Mouse (Mus musculus) embryonic facial prominence, embryonic 13.5 days (tissue): ENCODE data around the gene Egr4. TPM values are rescaled to one million over a fixed set of nuclear protein-coding genes. Genes with fewer than 3 reads are reported as not detected.

Source experiments
- ATAC-seq: fragments of 200-750 bp; cut with Nextera tagmentation; 2 replicates; pipeline ENCODE4 v1.8.0; 2017; ENCODE audit warnings: low read depth; ENCODE audit not compliant: insufficient number of reproducible peaks, insufficient read depth, low FRiP score, low TSS enrichment
- H3K27ac ChIP-seq: fragments of 300-500 bp; sonication (generic); 2 replicates; pipeline ENCODE4 v1.5.1; 2015; ENCODE audit warnings: moderate library complexity, mild to moderate bottlenecking, inconsistent platforms
- H3K27me3 ChIP-seq: fragments of 300-500 bp; sonication (generic); 2 replicates; pipeline ENCODE4 v1.6.1; 2015; ENCODE audit warnings: mild to moderate bottlenecking, inconsistent platforms
- H3K36me3 ChIP-seq: fragments of 300-500 bp; sonication (generic); 2 replicates; pipeline ENCODE4 v1.6.1; 2015; ENCODE audit warnings: mild to moderate bottlenecking, inconsistent platforms
- H3K4me1 ChIP-seq: fragments of 300-500 bp; sonication (generic); 2 replicates; pipeline ENCODE4 v1.6.1; 2015; ENCODE audit warnings: inconsistent platforms
- H3K4me2 ChIP-seq: fragments of 300-500 bp; sonication (generic); 2 replicates; pipeline ENCODE4 v1.6.1; 2015; ENCODE audit warnings: moderate library complexity, mild to moderate bottlenecking, inconsistent platforms
- H3K4me3 ChIP-seq: fragments of 300-500 bp; sonication (generic); 2 replicates; pipeline ENCODE4 v1.5.1; 2015; ENCODE audit warnings: mild to moderate bottlenecking, inconsistent platforms
- H3K9ac ChIP-seq: fragments of 300-500 bp; sonication (generic); 2 replicates; pipeline ENCODE4 v1.6.1; 2015; ENCODE audit warnings: mild to moderate bottlenecking, inconsistent platforms
- H3K9me3 ChIP-seq: fragments of 300-500 bp; sonication (generic); 2 replicates; pipeline ENCODE4 v1.6.1; 2016; ENCODE audit warnings: inconsistent platforms
- WGBS: fragments of 180-500 bp; shearing (Covaris S2); methylation state at CpG from one replicate; pipeline ENCODE4 v1.1.7; 2015; ENCODE audit warnings: mixed read lengths; 5-methylcytosine and 5-hydroxymethylcytosine counted together
- polyA plus RNA-seq: library from polyadenylated mRNA; unstranded; fragments of >200 nt; fragmentation: Nextera tagmentation; extraction: Ambion mirVana; gene quantifications from 2 replicates; pipeline ENCODE4 v1.2.1, GENCODE M21; 2015

Gene Egr4
- polyA plus RNA-seq, 1 experiment from 2014 or later, result not detected

- H3K9ac ChIP-seq, result no peak overlapping the region
- no peaks in the 10 kb centered on the region for H3K36me3 ChIP-seq
- H3K27ac ChIP-seq, result no peak overlapping the region
- H3K4me2 ChIP-seq, result peak overlapping the region; percentile 87
- H3K27me3 ChIP-seq, result peaks cover 93% of the 10 kb centered on the region
- WGBS, result under 1% methylated on average over 87 of the region's 88 CpGs
- H3K9me3 ChIP-seq, result no peaks in the 10 kb centered on the region
- peaks cover 30% of the 10 kb centered on the region for H3K4me1 ChIP-seq
- ATAC-seq, result no peak; the same call in 1 of the 2 replicates
- H3K4me3 ChIP-seq, result peak overlapping the region; percentile 50
Observed at GRCm38 (mm10) chr6:85511286-85512055, 1.9 kb downstream of the Egr4 start.

GRCm38 (mm10) chr6:85510476-85510875 lies 2.9 kb downstream of the Egr4 start:
- Histone ChIP-seq H3K36me3 (no peaks in the 10 kb centered on the region), H3K9ac (no peak overlapping the region), H3K4me1 (peaks cover 30% of the 10 kb centered on the region), H3K4me2 (no peak overlapping the region), H3K4me3 (no peak overlapping the region), H3K27ac (no peak overlapping the region), H3K27me3 (peaks cover 93% of the 10 kb centered on the region), H3K9me3 (no peaks in the 10 kb centered on the region)
- WGBS, result 2% methylated on average over 6 of the region's 6 CpGs
- no peak for ATAC-seq

GRCm38 (mm10) chr6:85508602-85509001 lies 4.8 kb downstream of the Egr4 start:
- no peak for ATAC-seq
- no peak overlapping the region for H3K4me2 ChIP-seq
- H3K27me3 ChIP-seq, result peaks cover 93% of the 10 kb centered on the region
- WGBS, result 41% methylated on average over 5 of the region's 5 CpGs
- no peaks in the 10 kb centered on the region for H3K36me3 ChIP-seq
- H3K9me3 ChIP-seq, result no peaks in the 10 kb centered on the region
- H3K4me1 ChIP-seq, result peaks cover 26% of the 10 kb centered on the region
- H3K4me3 ChIP-seq, result no peak overlapping the region
- H3K27ac ChIP-seq, result no peak overlapping the region
- no peak overlapping the region for H3K9ac ChIP-seq

- H3K27me3 ChIP-seq, result peaks cover 77% of the 10 kb centered on the region
- ATAC-seq, result no peak
- H3K9ac ChIP-seq, result no peak overlapping the region
- peaks cover 15% of the 10 kb centered on the region for H3K4me1 ChIP-seq
- H3K9me3 ChIP-seq, result no peaks in the 10 kb centered on the region
- no peak overlapping the region for H3K4me2 ChIP-seq
- 75% methylated on average over 2 of the region's 2 CpGs for WGBS
- H3K27ac ChIP-seq, result no peak overlapping the region
- no peaks in the 10 kb centered on the region for H3K36me3 ChIP-seq
- no peak overlapping the region for H3K4me3 ChIP-seq
Observed at GRCm38 (mm10) chr6:85504908-85505307, 8.5 kb downstream of the Egr4 start.

- H3K4me1 ChIP-seq, result peaks cover 15% of the 10 kb centered on the region
- H3K27me3 ChIP-seq, result peaks cover 59% of the 10 kb centered on the region
- H3K4me2 ChIP-seq, result peak within 1 kb of the TSS; percentile 97
- 3% methylated on average over 16 of the region's 22 CpGs for WGBS
- no peaks in the 10 kb centered on the region for H3K9me3 ChIP-seq
- peak within 1 kb of the TSS; percentile 75 for H3K9ac ChIP-seq
- H3K4me3 ChIP-seq, result peak within 1 kb of the TSS; percentile 62
- no peak within 1 kb of the TSS for H3K27ac ChIP-seq
- H3K36me3 ChIP-seq, result no peaks in the 10 kb centered on the region
- ATAC-seq, result peak; percentile 63; the same call in 1 of the 2 replicates
Observed at GRCm38 (mm10) chr6:85502911-85503250, 10.5 kb downstream of the Egr4 start, which contains the start of gene Fbxo41. Gene Fbxo41, minus strand, starts transcription at chr6:85502994.

GRCm38 (mm10) chr6:85502103-85502910 lies 11.1 kb downstream of the Egr4 start:
- Histone ChIP-seq H3K4me2 (peak overlapping the region; percentile 97), H3K36me3 (no peaks in the 10 kb centered on the region), H3K27me3 (peaks cover 55% of the 10 kb centered on the region), H3K9ac (peak overlapping the region; percentile 75), H3K9me3 (no peaks in the 10 kb centered on the region), H3K4me1 (peaks cover 15% of the 10 kb centered on the region), H3K4me3 (peak overlapping the region; percentile 62), H3K27ac (no peak overlapping the region)
- WGBS, result 1% methylated on average over 37 of the region's 37 CpGs
- peak; percentile 61; the same call in 1 of the 2 replicates for ATAC-seq

- Histone ChIP-seq H3K4me1 (peaks cover 15% of the 10 kb centered on the region), H3K36me3 (no peaks in the 10 kb centered on the region), H3K27ac (no peak overlapping the region), H3K4me3 (peak overlapping the region; percentile 62), H3K9me3 (no peaks in the 10 kb centered on the region), H3K4me2 (peak overlapping the region; percentile 97), H3K27me3 (peaks cover 50% of the 10 kb centered on the region), H3K9ac (0 out of 2 replicates have a peak overlapping the region, but pooled peaks have one; percentile 21)
- ATAC-seq, result no peak
- 6% methylated on average over 6 of the region's 6 CpGs for WGBS
Observed at GRCm38 (mm10) chr6:85501571-85502102, 11.8 kb downstream of the Egr4 start.

- H3K27me3 ChIP-seq, result peaks cover 46% of the 10 kb centered on the region
- ATAC-seq, result no peak
- no peaks in the 10 kb centered on the region for H3K36me3 ChIP-seq
- H3K4me1 ChIP-seq, result peaks cover 15% of the 10 kb centered on the region
- H3K4me2 ChIP-seq, result no peak overlapping the region
- H3K4me3 ChIP-seq, result no peak overlapping the region
- H3K27ac ChIP-seq, result no peak overlapping the region
- WGBS, result 69% methylated on average over 1 of the region's 1 CpGs
- H3K9me3 ChIP-seq, result no peaks in the 10 kb centered on the region
- H3K9ac ChIP-seq, result no peak overlapping the region
Observed at GRCm38 (mm10) chr6:85500416-85500815, 13.0 kb downstream of the Egr4 start.

GRCm38 (mm10) chr6:85498147-85498546 lies 15.2 kb downstream of the Egr4 start:
- H3K9ac ChIP-seq, result no peak overlapping the region
- H3K4me1 ChIP-seq, result peaks cover 14% of the 10 kb centered on the region
- no peak overlapping the region for H3K4me3 ChIP-seq
- peaks cover 25% of the 10 kb centered on the region for H3K27me3 ChIP-seq
- H3K27ac ChIP-seq, result no peak overlapping the region
- no peaks in the 10 kb centered on the region for H3K36me3 ChIP-seq
- 61% methylated on average over 9 of the region's 9 CpGs for WGBS
- H3K9me3 ChIP-seq, result no peaks in the 10 kb centered on the region
- no peak for ATAC-seq
- no peak overlapping the region for H3K4me2 ChIP-seq

- Histone ChIP-seq H3K4me1 (peaks cover 5% of the 10 kb centered on the region), H3K27ac (no peak overlapping the region), H3K36me3 (no peaks in the 10 kb centered on the region), H3K4me2 (no peak overlapping the region), H3K9ac (no peak overlapping the region), H3K4me3 (no peak overlapping the region), H3K9me3 (no peaks in the 10 kb centered on the region), H3K27me3 (peaks cover 19% of the 10 kb centered on the region)
- no peak for ATAC-seq
Observed at GRCm38 (mm10) chr6:85496976-85497375, 16.4 kb downstream of the Egr4 start.

GRCm38 (mm10) chr6:85491606-85492005 lies 21.8 kb downstream of the Egr4 start:
- H3K36me3 ChIP-seq, result no peaks in the 10 kb centered on the region
- no peaks in the 10 kb centered on the region for H3K9me3 ChIP-seq
- 45% methylated on average over 3 of the region's 3 CpGs for WGBS
- H3K27ac ChIP-seq, result no peak overlapping the region
- ATAC-seq, result no peak
- H3K4me1 ChIP-seq, result no peaks in the 10 kb centered on the region
- no peak overlapping the region for H3K9ac ChIP-seq
- H3K4me2 ChIP-seq, result no peak overlapping the region
- H3K27me3 ChIP-seq, result peaks cover 12% of the 10 kb centered on the region
- no peak overlapping the region for H3K4me3 ChIP-seq
